Mouse (Mus musculus): ENCODE measurements at regions not wholly inside any gene's neighbourhood (a gene's known extent, or its start where the extent isn't known, plus 50 kb on each side); places are given as distances from the start of the nearest gene placed in this dataset.

DNA sequence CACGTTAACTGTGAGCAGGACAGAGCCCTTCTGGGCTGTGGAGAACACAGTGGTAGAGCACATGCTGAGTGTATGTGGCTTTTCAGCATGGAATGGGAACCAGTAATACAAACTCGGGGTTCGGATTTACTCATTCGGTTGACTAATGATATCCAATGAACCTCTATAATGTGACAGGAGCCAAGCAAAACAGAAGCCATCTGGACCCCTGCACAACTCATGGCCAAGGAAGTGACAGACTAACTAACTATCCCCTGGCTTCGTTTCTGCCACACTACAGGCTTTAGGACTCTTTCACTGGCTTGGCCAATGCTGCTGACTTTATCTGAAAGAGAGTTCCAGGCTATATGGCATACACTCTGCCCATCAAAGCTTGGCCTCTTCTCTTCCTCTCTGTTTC is 64.3 kb upstream of the F13a1 start:
- TF ChIP-seq POLR2A (IDR thresholded peaks at IDR 0.05; ENCODE audit: borderline replicate concordance, low read depth, low read length) (no peak), CTCF (IDR thresholded peaks at IDR 0.05; ENCODE audit: low read depth, low read length) (no peak)
